Mouse (Mus musculus): ENCODE measurements around the gene Arhgap40. TPM values are rescaled to one million over a fixed set of nuclear protein-coding genes. Genes with fewer than 3 reads are reported as not detected.

Arhgap40 gene
- 1.3 TPM in 2 replicates for polyA plus RNA-seq (2015; fragmentation: Nextera tagmentation; extraction: Ambion mirVana)

- H3K4me3 ChIP-seq = no peak within 1 kb of the TSS
- no peak within 1 kb of the TSS for H3K27ac ChIP-seq
- no peak within 1 kb of the TSS for H3K4me2 ChIP-seq
- H3K27me3 ChIP-seq = no peaks in the 10 kb centered on the region
- ATAC-seq (ENCODE audit: insufficient number of reproducible peaks, insufficient read depth, low FRiP score, low TSS enrichment, low read depth) = no peak
- H3K4me1 ChIP-seq = no peaks in the 10 kb centered on the region
- H3K36me3 ChIP-seq = no peaks in the 10 kb centered on the region
- no peak within 1 kb of the TSS for H3K9ac ChIP-seq
- H3K9me3 ChIP-seq = no peaks in the 10 kb centered on the region
- 78% methylated on average over 10 of the region's 10 CpGs for WGBS
These were observed at the start of gene Arhgap40 for GRCm38 (mm10) chr2:158512528-158512927. TSS of gene Arhgap40 (plus strand) at chr2:158512796.

- Histone ChIP-seq H3K4me1 (no peaks in the 10 kb centered on the region), H3K9me3 (no peaks in the 10 kb centered on the region), H3K4me2 (no peak overlapping the region), H3K36me3 (peaks cover 64% of the 10 kb centered on the region), H3K9ac (no peak overlapping the region), H3K4me3 (no peak overlapping the region), H3K27me3 (no peaks in the 10 kb centered on the region), H3K27ac (no peak overlapping the region)
- ATAC-seq (ENCODE audit: insufficient number of reproducible peaks, insufficient read depth, low FRiP score, low TSS enrichment, low read depth) = no peak
- WGBS = 91% methylated on average over 1 of the region's 1 CpGs
These were observed 38.4 kb upstream of the Arhgap40 start for GRCm38 (mm10) chr2:158474159-158474558.

- peaks cover 74% of the 10 kb centered on the region for H3K36me3 ChIP-seq
- WGBS = 84% methylated on average over 3 of the region's 3 CpGs
- no peak overlapping the region for H3K9ac ChIP-seq
- no peak overlapping the region for H3K4me3 ChIP-seq
- H3K4me1 ChIP-seq = no peaks in the 10 kb centered on the region
- no peak overlapping the region for H3K27ac ChIP-seq
- no peaks in the 10 kb centered on the region for H3K9me3 ChIP-seq
- no peak for ATAC-seq (ENCODE audit: insufficient number of reproducible peaks, insufficient read depth, low FRiP score, low TSS enrichment, low read depth)
- H3K27me3 ChIP-seq = no peaks in the 10 kb centered on the region
- H3K4me2 ChIP-seq = no peak overlapping the region
These were observed 35.0 kb upstream of the Arhgap40 start for GRCm38 (mm10) chr2:158477640-158478039.

- Histone ChIP-seq H3K4me2 (no peak overlapping the region), H3K36me3 (peaks cover 50% of the 10 kb centered on the region), H3K4me1 (peaks cover 4% of the 10 kb centered on the region; the same call in 1 of the 2 replicates)
These were observed 14.1 kb upstream of the Arhgap40 start for GRCm38 (mm10) chr2:158498457-158498856.

GRCm38 (mm10) chr2:158501836-158502812 is 10.5 kb upstream of the Arhgap40 start, which contains the start of gene Adig:
TSS of gene Adig (plus strand) at chr2:158502612.
- Histone ChIP-seq H3K27me3 (no peaks in the 10 kb centered on the region), H3K27ac (0 out of 2 replicates have a peak within 1 kb of the TSS, but pooled peaks have one; percentile 2), H3K9ac (peak within 1 kb of the TSS; percentile 40; the same call in 1 of the 2 replicates), H3K9me3 (no peaks in the 10 kb centered on the region), H3K4me3 (no peak within 1 kb of the TSS), H3K4me2 (no peak within 1 kb of the TSS), H3K4me1 (peaks cover 4% of the 10 kb centered on the region; the same call in 1 of the 2 replicates), H3K36me3 (peaks cover 17% of the 10 kb centered on the region)
- 73% methylated on average over 11 of the region's 11 CpGs for WGBS
- no peak for ATAC-seq (ENCODE audit: insufficient number of reproducible peaks, insufficient read depth, low FRiP score, low TSS enrichment, low read depth)

More at GRCm38 (mm10) chr2:158498457-158498856, 14.1 kb upstream of the Arhgap40 start:
- Histone ChIP-seq H3K9ac (no peak overlapping the region), H3K9me3 (no peaks in the 10 kb centered on the region), H3K27ac (no peak overlapping the region), H3K27me3 (no peaks in the 10 kb centered on the region), H3K4me3 (no peak overlapping the region)
- ATAC-seq (ENCODE audit: insufficient number of reproducible peaks, insufficient read depth, low FRiP score, low TSS enrichment, low read depth) = no peak
- WGBS = 89% methylated on average over 5 of the region's 5 CpGs

- Histone ChIP-seq H3K36me3 (peaks cover 8% of the 10 kb centered on the region), H3K4me2 (no peak overlapping the region), H3K4me1 (peaks cover 4% of the 10 kb centered on the region; the same call in 1 of the 2 replicates), H3K27ac (no peak overlapping the region), H3K9ac (peak overlapping the region; percentile 40; the same call in 1 of the 2 replicates), H3K27me3 (no peaks in the 10 kb centered on the region), H3K4me3 (no peak overlapping the region), H3K9me3 (no peaks in the 10 kb centered on the region)
- WGBS = 86% methylated on average over 7 of the region's 7 CpGs
- ATAC-seq (ENCODE audit: insufficient number of reproducible peaks, insufficient read depth, low FRiP score, low TSS enrichment, low read depth) = no peak
These were observed 9.4 kb upstream of the Arhgap40 start for GRCm38 (mm10) chr2:158503226-158503625.

- peaks cover 4% of the 10 kb centered on the region; the same call in 1 of the 2 replicates for H3K4me1 ChIP-seq
- no peaks in the 10 kb centered on the region for H3K27me3 ChIP-seq
- 59% methylated on average over 4 of the region's 4 CpGs for WGBS
- H3K36me3 ChIP-seq = peaks cover 3% of the 10 kb centered on the region; the same call in 1 of the 2 replicates
- H3K4me3 ChIP-seq = no peak overlapping the region
- H3K9ac ChIP-seq = no peak overlapping the region
- ATAC-seq (ENCODE audit: insufficient number of reproducible peaks, insufficient read depth, low FRiP score, low TSS enrichment, low read depth) = no peak
- H3K4me2 ChIP-seq = no peak overlapping the region
- no peaks in the 10 kb centered on the region for H3K9me3 ChIP-seq
- no peak overlapping the region for H3K27ac ChIP-seq
These were observed 8.9 kb upstream of the Arhgap40 start for GRCm38 (mm10) chr2:158503671-158504070.

GRCm38 (mm10) chr2:158506475-158506874 is 6.1 kb upstream of the Arhgap40 start:
- no peaks in the 10 kb centered on the region for H3K36me3 ChIP-seq
- WGBS = 74% methylated on average over 5 of the region's 5 CpGs
- no peak for ATAC-seq (ENCODE audit: insufficient number of reproducible peaks, insufficient read depth, low FRiP score, low TSS enrichment, low read depth)
- H3K27me3 ChIP-seq = no peaks in the 10 kb centered on the region
- H3K27ac ChIP-seq = no peak overlapping the region
- peaks cover under 1% of the 10 kb centered on the region; the same call in 1 of the 2 replicates for H3K4me1 ChIP-seq
- H3K9ac ChIP-seq = no peak overlapping the region
- no peak overlapping the region for H3K4me2 ChIP-seq
- H3K4me3 ChIP-seq = no peak overlapping the region
- H3K9me3 ChIP-seq = no peaks in the 10 kb centered on the region

GRCm38 (mm10) chr2:158507046-158507445 is 5.5 kb upstream of the Arhgap40 start:
- Histone ChIP-seq H3K4me3 (no peak overlapping the region), H3K27ac (no peak overlapping the region), H3K9me3 (no peaks in the 10 kb centered on the region), H3K4me2 (no peak overlapping the region), H3K27me3 (no peaks in the 10 kb centered on the region), H3K9ac (no peak overlapping the region), H3K4me1 (no peaks in the 10 kb centered on the region), H3K36me3 (no peaks in the 10 kb centered on the region)
- 95% methylated on average over 10 of the region's 10 CpGs for WGBS
- no peak for ATAC-seq (ENCODE audit: insufficient number of reproducible peaks, insufficient read depth, low FRiP score, low TSS enrichment, low read depth)

GRCm38 (mm10) chr2:158510665-158511064 is 1.9 kb upstream of the Arhgap40 start:
- Histone ChIP-seq H3K9ac (no peak overlapping the region), H3K27ac (no peak overlapping the region), H3K36me3 (no peaks in the 10 kb centered on the region), H3K4me3 (no peak overlapping the region), H3K27me3 (no peaks in the 10 kb centered on the region), H3K4me2 (no peak overlapping the region), H3K9me3 (no peaks in the 10 kb centered on the region), H3K4me1 (no peaks in the 10 kb centered on the region)
- no peak for ATAC-seq (ENCODE audit: insufficient number of reproducible peaks, insufficient read depth, low FRiP score, low TSS enrichment, low read depth)
- WGBS = 70% methylated on average over 6 of the region's 6 CpGs

GRCm38 (mm10) chr2:158513821-158514336 is 1.3 kb downstream of the Arhgap40 start:
- H3K27ac ChIP-seq = no peak overlapping the region
- no peak overlapping the region for H3K9ac ChIP-seq
- H3K4me2 ChIP-seq = no peak overlapping the region
- H3K9me3 ChIP-seq = no peaks in the 10 kb centered on the region
- no peaks in the 10 kb centered on the region for H3K4me1 ChIP-seq
- no peaks in the 10 kb centered on the region for H3K36me3 ChIP-seq
- no peak for ATAC-seq (ENCODE audit: insufficient number of reproducible peaks, insufficient read depth, low FRiP score, low TSS enrichment, low read depth)
- H3K27me3 ChIP-seq = no peaks in the 10 kb centered on the region
- 84% methylated on average over 12 of the region's 12 CpGs for WGBS
- H3K4me3 ChIP-seq = no peak overlapping the region

All from embryonic facial prominence, embryonic 13.5 days (tissue).